Mouse (Mus musculus): ENCODE data around the gene Pdxp. TPM values are rescaled to one million over a fixed set of nuclear protein-coding genes. Genes with fewer than 3 reads are reported as not detected.
A peak's percentile ranks its signal among the peaks of the same experiment; 100 is the strongest.

Pdxp gene
- total RNA-seq, 1 experiment from 2014 or later = 6.0 TPM

- DNase-seq = peak; percentile 74
These were observed 14.2 kb downstream of the Pdxp start for GRCm38 (mm10) chr15:78927788-78928457.

- no peak for DNase-seq
These were observed 14.8 kb downstream of the Pdxp start for GRCm38 (mm10) chr15:78928539-78928938.

- no peak for DNase-seq
These were observed 16.5 kb downstream of the Pdxp start for GRCm38 (mm10) chr15:78930192-78930706.

- DNase-seq = no peak
These were observed 17.2 kb downstream of the Pdxp start for GRCm38 (mm10) chr15:78930801-78931426.

- DNase-seq = peak; percentile 58
These were observed 17.9 kb downstream of the Pdxp start for GRCm38 (mm10) chr15:78931577-78931976.

- peak; percentile 74 for DNase-seq
These were observed 21.1 kb downstream of the Pdxp start, which contains the start of gene Nol12 for GRCm38 (mm10) chr15:78934784-78935320. TSS of gene Nol12 (plus strand) at chr15:78934933.

GRCm38 (mm10) chr15:78936403-78936802, 22.7 kb downstream of the Pdxp start:
- no peak for DNase-seq

GRCm38 (mm10) chr15:78937311-78937710, 23.6 kb downstream of the Pdxp start:
- DNase-seq = no peak

- DNase-seq = no peak
These were observed 24.2 kb downstream of the Pdxp start for GRCm38 (mm10) chr15:78937963-78938362.

- DNase-seq = no peak
These were observed 26.6 kb downstream of the Pdxp start for GRCm38 (mm10) chr15:78940325-78940724.

- DNase-seq = peak; percentile 80
These were observed 28.9 kb downstream of the Pdxp start for GRCm38 (mm10) chr15:78942663-78943062.

- DNase-seq = no peak
These were observed 32.5 kb downstream of the Pdxp start for GRCm38 (mm10) chr15:78946232-78946631.

- peak; percentile 86 for DNase-seq
These were observed 33.9 kb downstream of the Pdxp start, which contains the start of gene Triobp for GRCm38 (mm10) chr15:78947657-78948056. TSS of gene Triobp (plus strand) at chr15:78947724.

GRCm38 (mm10) chr15:78948152-78948725, 34.5 kb downstream of the Pdxp start:
- no peak for DNase-seq

- no peak for DNase-seq
These were observed 35.2 kb downstream of the Pdxp start for GRCm38 (mm10) chr15:78948883-78949282.

- no peak for DNase-seq
These were observed 41.9 kb downstream of the Pdxp start for GRCm38 (mm10) chr15:78955663-78956062.

- DNase-seq = no peak
These were observed 42.6 kb downstream of the Pdxp start for GRCm38 (mm10) chr15:78956351-78956750.

GRCm38 (mm10) chr15:78957021-78957420, 43.3 kb downstream of the Pdxp start:
- no peak for DNase-seq

- DNase-seq = no peak
These were observed 45.8 kb downstream of the Pdxp start for GRCm38 (mm10) chr15:78959537-78959936.

GRCm38 (mm10) chr15:78960088-78960487, 46.4 kb downstream of the Pdxp start:
- peak; percentile 74 for DNase-seq

- peak; percentile 70 for DNase-seq
These were observed 49.2 kb downstream of the Pdxp start for GRCm38 (mm10) chr15:78962885-78963284.
